Comparison of ENCODE assay signal across 8 mouse cellular contexts in the genomic region with DNA sequence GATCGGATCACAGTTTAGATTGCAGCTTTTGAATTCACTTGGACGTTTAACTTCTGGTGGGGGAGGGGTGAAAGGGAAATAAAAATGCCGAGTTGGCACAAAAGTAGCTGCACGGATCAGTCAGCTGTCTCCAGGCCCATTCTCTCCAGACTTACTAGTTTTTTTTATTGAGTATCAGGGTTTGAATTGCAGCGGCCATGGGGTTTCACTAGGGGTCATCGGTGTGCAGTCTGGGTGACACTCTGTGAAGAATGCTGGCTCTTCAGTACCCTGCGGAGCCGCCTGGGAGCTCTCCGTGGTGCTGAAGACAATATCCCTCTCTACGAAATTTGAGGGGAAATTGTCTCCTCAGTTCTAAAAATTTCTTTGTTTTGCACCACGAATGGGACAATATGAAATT. TPM values are rescaled to one million over a fixed set of nuclear protein-coding genes. Genes with fewer than 3 reads are reported as not detected.
A peak's percentile ranks its signal among the peaks of the same experiment; 100 is the strongest.
DNase-seq lines count a peak whose midpoint lies in the region; ATAC-seq and TF ChIP-seq lines count a peak whose summit lies in the region.

No protein-coding gene starts in this region.

- no peak for TF ChIP-seq POLR2A in liver, adult 2 months (IDR thresholded peaks at IDR 0.05; ENCODE audit: extremely low read depth, insufficient read depth, low read length)

- 10% methylated on average over 11 of the region's 11 CpGs for WGBS in embryonic facial prominence, embryonic 11.5 days
- WGBS in hindbrain, embryonic 14.5 days = 9% methylated on average over 11 of the region's 11 CpGs
- 12% methylated on average over 11 of the region's 11 CpGs for WGBS in liver, adult 2 months
- 10% methylated on average over 11 of the region's 11 CpGs for WGBS in neural tube, embryonic 12.5 days

- no peak overlapping the region for H3K27ac ChIP-seq in embryonic facial prominence, embryonic 11.5 days (replicated peaks; ENCODE audit: low read depth, low read length)
- no peak overlapping the region for H3K27ac ChIP-seq in hindbrain, embryonic 14.5 days
- H3K27ac ChIP-seq in liver, adult 2 months (replicated peaks; ENCODE audit: insufficient read depth, low read depth, low read length) = no peak overlapping the region
- H3K27ac ChIP-seq in neural tube, embryonic 12.5 days = no peak overlapping the region

- no peak overlapping the region for H3K4me3 ChIP-seq in embryonic facial prominence, embryonic 11.5 days (ENCODE audit: low read depth, low read length)
- H3K4me3 ChIP-seq in hindbrain, embryonic 14.5 days (replicated peaks; ENCODE audit: low read length) = no peak overlapping the region
- H3K4me3 ChIP-seq in liver, adult 2 months (ENCODE audit: insufficient read depth, low read depth, low read length) = no peak overlapping the region
- H3K4me3 ChIP-seq in neural tube, embryonic 12.5 days = no peak overlapping the region

- H3K4me1 ChIP-seq in embryonic facial prominence, embryonic 11.5 days (ENCODE audit: control insufficient read depth, insufficient read depth, low read length) = no peaks in the 10 kb centered on the region
- 0 out of 2 replicates have a peak, but pooled peaks cover 4% of the 10 kb centered on the region for H3K4me1 ChIP-seq in hindbrain, embryonic 14.5 days (replicated peaks; ENCODE audit: control insufficient read depth, insufficient read depth, low read length)
- H3K4me1 ChIP-seq in liver, adult 2 months (ENCODE audit: control insufficient read depth, insufficient read depth, low read length) = no peaks in the 10 kb centered on the region
- 0 out of 2 replicates have a peak, but pooled peaks cover 2% of the 10 kb centered on the region for H3K4me1 ChIP-seq in neural tube, embryonic 12.5 days

- H3K79me2 ChIP-seq in liver, adult 2 months (ENCODE audit: control insufficient read depth, insufficient read depth, low read length) = no peaks in the 10 kb centered on the region

- H3K9ac ChIP-seq in embryonic facial prominence, embryonic 11.5 days (replicated peaks; ENCODE audit: low read length) = no peak overlapping the region
- H3K9ac ChIP-seq in hindbrain, embryonic 14.5 days = no peak overlapping the region
- no peak overlapping the region for H3K9ac ChIP-seq in liver, adult 2 months (ENCODE audit: low read depth, low read length)
- no peak overlapping the region for H3K9ac ChIP-seq in neural tube, embryonic 12.5 days

- no peak overlapping the region for H3K4me2 ChIP-seq in embryonic facial prominence, embryonic 11.5 days (ENCODE audit: low read depth, low read length)
- H3K4me2 ChIP-seq in hindbrain, embryonic 14.5 days (replicated peaks) = no peak overlapping the region; the same call in 1 of the 2 replicates
- H3K4me2 ChIP-seq in neural tube, embryonic 12.5 days (replicated peaks) = no peak overlapping the region

- no peaks in the 10 kb centered on the region for H3K27me3 ChIP-seq in embryonic facial prominence, embryonic 11.5 days (ENCODE audit: control insufficient read depth, insufficient read depth, low read length)
- H3K27me3 ChIP-seq in hindbrain, embryonic 14.5 days (ENCODE audit: control insufficient read depth, insufficient read depth, low read length) = no peaks in the 10 kb centered on the region
- H3K27me3 ChIP-seq in liver, adult 2 months (ENCODE audit: control insufficient read depth, insufficient read depth, low read length) = no peaks in the 10 kb centered on the region
- no peaks in the 10 kb centered on the region for H3K27me3 ChIP-seq in neural tube, embryonic 12.5 days (replicated peaks)

- peak; percentile 23; the same call in 1 of the 2 replicates for TF ChIP-seq CTCF in liver, adult 2 months (IDR thresholded peaks at IDR 0.05; ENCODE audit: low read depth, low read length)

- H3K36me3 ChIP-seq in embryonic facial prominence, embryonic 11.5 days (replicated peaks; ENCODE audit: control insufficient read depth, insufficient read depth, low read depth, low read length) = no peaks in the 10 kb centered on the region
- no peaks in the 10 kb centered on the region for H3K36me3 ChIP-seq in hindbrain, embryonic 14.5 days (replicated peaks; ENCODE audit: control insufficient read depth, insufficient read depth)
- H3K36me3 ChIP-seq in liver, adult 2 months (ENCODE audit: control insufficient read depth, insufficient read depth, low read length) = no peaks in the 10 kb centered on the region
- H3K36me3 ChIP-seq in neural tube, embryonic 12.5 days = no peaks in the 10 kb centered on the region

- no peaks in the 10 kb centered on the region for H3K9me3 ChIP-seq in embryonic facial prominence, embryonic 11.5 days (replicated peaks; ENCODE audit: control insufficient read depth, low read length)
- H3K9me3 ChIP-seq in hindbrain, embryonic 14.5 days (ENCODE audit: control insufficient read depth, low read length) = no peaks in the 10 kb centered on the region
- no peaks in the 10 kb centered on the region for H3K9me3 ChIP-seq in neural tube, embryonic 12.5 days

- peak; percentile 88 for ATAC-seq in embryonic facial prominence, embryonic 11.5 days (replicated peaks; ENCODE audit: insufficient number of reproducible peaks, low FRiP score, low TSS enrichment, low read depth)
- ATAC-seq in hindbrain, embryonic 14.5 days (ENCODE audit: low FRiP score) = peak; percentile 77; the same call in 1 of the 2 replicates
- peak; percentile 89 for ATAC-seq in neural tube, embryonic 12.5 days (ENCODE audit: low FRiP score, low read depth)
- ATAC-seq in megakaryocyte, adult 5-6 weeks (ENCODE audit: poor library complexity, severe bottlenecking) = no peak

- DNase-seq in cerebellum, adult 9-11 months = peak; percentile 11
- DNase-seq in cerebellum, adult 11 months = no peak
- peak; percentile 82 for DNase-seq in R1 (ENCODE audit: low read depth, low spot score)
- peak; percentile 90 for DNase-seq in embryonic facial prominence, embryonic 11.5 days (ENCODE audit: low spot score)
- DNase-seq in hindbrain, embryonic 14.5 days (ENCODE audit: low spot score) = peak; percentile 76
- peak; percentile 8 for DNase-seq in liver, adult 2 months (ENCODE audit: extremely low read depth, low read depth, low spot score)

RNA-seq across cellular contexts. Expression of gene Nrxn3, which starts 13.5 kb away (rescaled TPM):
- 3.5 and 4.6 TPM in 2 replicates for polyA plus RNA-seq in embryonic facial prominence, embryonic 11.5 days (2014; fragmentation: Nextera tagmentation; extraction: Ambion mirVana)
- polyA plus RNA-seq in hindbrain, embryonic 14.5 days (2014; fragmentation: Nextera tagmentation; extraction: Ambion mirVana) = 96.9 and 101 TPM in 2 replicates
- total RNA-seq in liver, adult 2 months (2014; rRNA removed) = 0.18 and 1.0 TPM in 2 replicates
- 0.20 and 0.31 TPM in 2 replicates for polyA plus RNA-seq in liver, adult 2 months (2012; rRNA removed)
- 57.5 and 62.0 TPM in 2 replicates for polyA plus RNA-seq in neural tube, embryonic 12.5 days (2016; fragmentation: Nextera tagmentation; extraction: Ambion mirVana)
- not detected in 2 replicates for total RNA-seq in megakaryocyte, adult 5-6 weeks (2015)
- total RNA-seq in megakaryocyte, adult 5-6 weeks (2017) = not detected in 2 replicates

Comparison
In these comparisons a context has a peak if more than half of its experiments do, and no peak if none do; other contexts are left out.
1. RNA of gene Nrxn3, which starts 13.5 kb away (polyA plus RNA-seq): 96.9 to 101 TPM in hindbrain, embryonic 14.5 days and 57.5 to 62.0 TPM in neural tube, embryonic 12.5 days; 3.5 to 4.6 TPM in embryonic facial prominence, embryonic 11.5 days and 0.20 to 0.31 TPM in liver, adult 2 months; every median in the first group is over 10 times any median in the second.